Mouse (Mus musculus) embryonic facial prominence, embryonic 12.5 days (tissue): ENCODE results near the gene Vsig2. TPM values are rescaled to one million over a fixed set of nuclear protein-coding genes. Genes with fewer than 3 reads are reported as not detected.

Source experiments
- ATAC-seq: fragments of 200-750 bp; cut with Nextera tagmentation; 2 replicates; pipeline ENCODE4 v1.8.0; 2017; ENCODE audit not compliant: insufficient number of reproducible peaks, insufficient read depth, low FRiP score, low TSS enrichment
- H3K27ac ChIP-seq: fragments of 300-500 bp; sonication (generic); 2 replicates; pipeline ENCODE4 v1.5.1; 2016; ENCODE audit warnings: mild to moderate bottlenecking
- H3K27me3 ChIP-seq: fragments of 300-500 bp; sonication (generic); 2 replicates; pipeline ENCODE4 v1.6.1; 2016; ENCODE audit warnings: mild to moderate bottlenecking, moderate library complexity
- H3K36me3 ChIP-seq: fragments of 300-500 bp; sonication (generic); 2 replicates; pipeline ENCODE4 v1.6.1; 2016; ENCODE audit warnings: mild to moderate bottlenecking
- H3K4me1 ChIP-seq: fragments of 300-500 bp; sonication (generic); 2 replicates; pipeline ENCODE4 v1.6.1; 2016
- H3K4me2 ChIP-seq: fragments of 300-500 bp; sonication (generic); replicated peaks from 2 replicates; pipeline ENCODE4 v1.6.1; 2016; ENCODE audit warnings: mild to moderate bottlenecking, moderate library complexity
- H3K4me3 ChIP-seq: fragments of 300-500 bp; sonication (generic); 2 replicates; pipeline ENCODE4 v1.5.1; 2016; ENCODE audit warnings: mild to moderate bottlenecking
- H3K9ac ChIP-seq: fragments of 300-500 bp; sonication (generic); 2 replicates; pipeline ENCODE4 v1.6.1; 2016; ENCODE audit warnings: mild to moderate bottlenecking, moderate library complexity
- H3K9me3 ChIP-seq: fragments of 300-500 bp; sonication (generic); 2 replicates; pipeline ENCODE4 v1.6.1; 2016; ENCODE audit warnings: mild to moderate bottlenecking, moderate library complexity
- WGBS: fragments of 180-500 bp; shearing (Covaris S2); methylation state at CpG from one replicate; pipeline ENCODE4 v1.1.7; 2016; 5-methylcytosine and 5-hydroxymethylcytosine counted together
- polyA plus RNA-seq: library from polyadenylated mRNA; unstranded; fragments of >200 nt; fragmentation: Nextera tagmentation; extraction: Ambion mirVana; gene quantifications from 2 replicates; pipeline ENCODE4 v1.2.1, GENCODE M21; 2016

Vsig2 gene
- polyA plus RNA-seq, 1 experiment from 2014 or later, result 1.1 TPM

DNA sequence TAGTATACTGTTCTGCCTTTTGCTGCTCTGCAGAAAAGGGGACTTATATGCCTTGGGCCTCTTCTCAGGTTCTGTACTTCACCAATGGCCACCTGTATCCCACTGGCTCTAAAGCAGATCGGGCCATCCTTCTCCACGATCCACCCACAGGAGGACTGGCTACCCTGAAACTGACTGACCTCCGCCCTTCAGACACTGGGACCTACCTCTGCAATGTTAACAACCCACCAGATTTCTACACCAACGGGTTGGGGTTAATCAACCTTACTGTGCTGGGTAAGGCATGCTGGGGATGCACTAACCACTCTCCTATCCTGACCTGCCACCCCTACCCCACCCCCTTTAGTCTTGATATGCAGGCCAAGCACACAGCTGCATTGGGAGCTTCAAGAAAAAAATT is 1.2 kb downstream of the Vsig2 start:
- no peaks in the 10 kb centered on the region for H3K9me3 ChIP-seq
- ATAC-seq, result no peak
- 87% methylated on average over 4 of the region's 4 CpGs for WGBS
- H3K27ac ChIP-seq, result no peak overlapping the region
- H3K4me2 ChIP-seq, result no peak overlapping the region
- H3K27me3 ChIP-seq, result peaks cover 8% of the 10 kb centered on the region
- no peak overlapping the region; the same call in 1 of the 2 replicates for H3K9ac ChIP-seq
- no peaks in the 10 kb centered on the region for H3K36me3 ChIP-seq
- no peak overlapping the region for H3K4me3 ChIP-seq
- peaks cover 8% of the 10 kb centered on the region; the same call in 1 of the 2 replicates for H3K4me1 ChIP-seq

DNA sequence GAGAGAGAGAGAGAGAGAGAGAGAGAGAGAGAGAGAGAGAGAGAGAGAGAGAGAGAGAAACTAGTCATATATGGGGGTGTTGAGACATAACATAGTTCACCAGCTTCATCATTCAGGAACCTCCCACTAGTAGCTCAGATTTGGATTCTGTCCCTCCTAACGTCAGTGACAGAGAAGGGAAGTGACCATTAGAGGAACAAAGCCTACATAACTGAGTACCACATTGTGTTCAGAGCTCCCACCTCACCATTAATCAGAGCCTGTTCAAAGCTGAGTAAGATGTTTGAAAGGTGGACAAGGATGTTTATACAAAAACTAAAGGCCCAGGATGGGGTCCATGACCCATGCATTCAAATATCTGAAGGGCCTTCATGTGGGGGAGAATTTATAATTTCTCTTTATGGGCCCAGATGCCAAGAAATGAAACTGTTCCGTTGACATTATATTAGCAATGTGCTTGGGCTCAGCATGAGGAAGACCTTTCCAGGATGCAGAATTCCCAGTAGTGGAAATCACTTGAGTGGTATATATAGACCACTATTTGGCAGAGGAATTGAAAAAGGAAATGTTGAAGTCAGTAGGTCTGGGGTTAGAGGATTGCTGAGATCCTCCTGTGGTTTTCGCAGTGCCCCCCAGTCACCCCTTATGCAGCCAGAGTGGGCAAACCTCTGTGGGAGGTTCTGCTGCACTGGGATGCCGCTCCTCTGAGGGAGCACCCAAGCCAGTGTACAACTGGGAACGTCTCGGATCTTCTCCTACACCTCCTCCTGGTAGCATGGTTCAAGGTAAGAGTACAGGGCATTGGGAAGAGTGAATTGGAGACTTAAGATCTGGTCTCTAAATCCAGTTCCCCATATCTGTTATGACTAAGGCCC is 1.9 kb downstream of the Vsig2 start:
- no peaks in the 10 kb centered on the region for H3K9me3 ChIP-seq
- no peak overlapping the region; the same call in 1 of the 2 replicates for H3K9ac ChIP-seq
- H3K4me1 ChIP-seq, result peaks cover 12% of the 10 kb centered on the region; the same call in 1 of the 2 replicates
- H3K36me3 ChIP-seq, result no peaks in the 10 kb centered on the region
- no peak overlapping the region for H3K27ac ChIP-seq
- 81% methylated on average over 6 of the region's 6 CpGs for WGBS
- ATAC-seq, result no peak
- no peak overlapping the region for H3K4me3 ChIP-seq
- H3K4me2 ChIP-seq, result no peak overlapping the region
- peaks cover 15% of the 10 kb centered on the region for H3K27me3 ChIP-seq

- no peak for ATAC-seq
- no peak overlapping the region for H3K4me2 ChIP-seq
- no peak overlapping the region for H3K4me3 ChIP-seq
- peaks cover 24% of the 10 kb centered on the region for H3K27me3 ChIP-seq
- H3K27ac ChIP-seq, result no peak overlapping the region
- H3K4me1 ChIP-seq, result peaks cover 13% of the 10 kb centered on the region; the same call in 1 of the 2 replicates
- no peak overlapping the region for H3K9ac ChIP-seq
- H3K36me3 ChIP-seq, result no peaks in the 10 kb centered on the region
- no peaks in the 10 kb centered on the region for H3K9me3 ChIP-seq
- 68% methylated on average over 7 of the region's 7 CpGs for WGBS
These were observed 3.0 kb downstream of the Vsig2 start for GRCm38 (mm10) chr9:37541851-37542642.

GRCm38 (mm10) chr9:37543869-37544440 is 4.9 kb downstream of the Vsig2 start:
- H3K36me3 ChIP-seq, result no peaks in the 10 kb centered on the region
- peaks cover 13% of the 10 kb centered on the region; the same call in 1 of the 2 replicates for H3K4me1 ChIP-seq
- no peak overlapping the region for H3K9ac ChIP-seq
- H3K27ac ChIP-seq, result no peak overlapping the region
- H3K4me2 ChIP-seq, result peak overlapping the region; percentile 56
- no peaks in the 10 kb centered on the region for H3K9me3 ChIP-seq
- H3K4me3 ChIP-seq, result peak overlapping the region; percentile 24
- 30% methylated on average over 12 of the region's 12 CpGs for WGBS
- no peak for ATAC-seq
- H3K27me3 ChIP-seq, result peaks cover 34% of the 10 kb centered on the region

- peaks cover 13% of the 10 kb centered on the region; the same call in 1 of the 2 replicates for H3K4me1 ChIP-seq
- H3K4me3 ChIP-seq, result peak overlapping the region; percentile 24
- under 1% methylated on average over 29 of the region's 29 CpGs for WGBS
- H3K36me3 ChIP-seq, result no peaks in the 10 kb centered on the region
- H3K27me3 ChIP-seq, result peaks cover 40% of the 10 kb centered on the region
- 0 out of 2 replicates have a peak overlapping the region, but pooled peaks have one; percentile 27 for H3K9ac ChIP-seq
- H3K9me3 ChIP-seq, result no peaks in the 10 kb centered on the region
- ATAC-seq, result peak; percentile 57; the same call in 1 of the 2 replicates
- H3K27ac ChIP-seq, result no peak overlapping the region
- H3K4me2 ChIP-seq, result peak overlapping the region; percentile 56
These were observed 5.6 kb downstream of the Vsig2 start for GRCm38 (mm10) chr9:37544447-37545165.

DNA sequence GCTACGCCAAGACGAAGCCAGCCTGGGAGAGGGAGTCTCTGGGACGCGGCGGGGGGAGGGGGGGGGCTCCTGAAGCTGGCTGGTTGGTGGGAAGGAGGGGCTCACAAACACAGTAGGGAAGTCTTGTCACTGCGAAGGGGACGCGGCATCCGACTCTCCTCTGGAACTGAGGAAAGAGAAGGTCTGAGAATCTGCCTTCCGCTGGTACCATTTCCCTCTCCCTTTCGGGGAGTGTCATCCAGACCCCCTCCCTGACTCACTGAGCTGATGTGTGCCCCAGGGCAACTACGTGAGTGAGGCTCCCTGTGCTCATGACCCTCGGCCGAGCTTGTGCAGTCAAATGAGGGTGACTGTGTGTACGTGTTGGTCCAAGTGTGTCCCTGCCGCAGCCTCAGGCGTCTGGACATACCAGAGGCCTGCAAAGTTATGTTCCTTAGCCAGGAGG is 6.1 kb downstream of the Vsig2 start:
- Histone ChIP-seq H3K9me3 (no peaks in the 10 kb centered on the region), H3K9ac (0 out of 2 replicates have a peak overlapping the region, but pooled peaks have one; percentile 27), H3K4me2 (peak overlapping the region; percentile 56), H3K4me1 (peaks cover 13% of the 10 kb centered on the region; the same call in 1 of the 2 replicates), H3K36me3 (no peaks in the 10 kb centered on the region), H3K27ac (no peak overlapping the region), H3K4me3 (peak overlapping the region; percentile 24), H3K27me3 (peaks cover 46% of the 10 kb centered on the region)
- WGBS, result 4% methylated on average over 17 of the region's 17 CpGs
- ATAC-seq, result peak; percentile 17; the same call in 1 of the 2 replicates

- H3K9me3 ChIP-seq, result no peaks in the 10 kb centered on the region
- 9% methylated on average over 27 of the region's 27 CpGs for WGBS
- 0 out of 2 replicates have a peak overlapping the region, but pooled peaks have one; percentile 16 for H3K4me2 ChIP-seq
- H3K9ac ChIP-seq, result no peak overlapping the region
- peaks cover 13% of the 10 kb centered on the region; the same call in 1 of the 2 replicates for H3K4me1 ChIP-seq
- H3K27me3 ChIP-seq, result peaks cover 53% of the 10 kb centered on the region
- H3K4me3 ChIP-seq, result peak overlapping the region; percentile 24; the same call in 1 of the 2 replicates
- no peaks in the 10 kb centered on the region for H3K36me3 ChIP-seq
- no peak overlapping the region for H3K27ac ChIP-seq
- ATAC-seq, result no peak
These were observed 6.9 kb downstream of the Vsig2 start for GRCm38 (mm10) chr9:37545847-37546452.

DNA sequence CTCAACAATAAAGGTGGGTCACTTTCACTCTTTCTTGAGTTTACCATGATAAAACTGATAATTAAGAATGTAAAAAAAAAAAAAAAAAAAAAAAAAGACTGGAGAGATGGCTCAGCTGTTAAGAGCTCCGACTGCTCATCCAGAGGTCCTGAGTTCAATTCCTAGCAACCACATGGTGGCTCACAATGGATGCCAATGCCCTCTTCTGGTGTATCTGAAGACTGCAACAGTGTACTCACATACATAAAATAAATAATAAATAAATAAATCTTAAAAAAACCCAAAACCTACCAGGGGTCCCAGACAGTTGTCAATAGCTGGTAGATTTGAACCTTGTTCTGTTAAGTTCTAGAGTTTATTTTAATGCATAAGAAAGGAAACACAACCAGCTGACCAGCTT is 7.8 kb downstream of the Vsig2 start:
- 100% methylated on average over 1 of the region's 1 CpGs for WGBS

GRCm38 (mm10) chr9:37550435-37550834 is 11.4 kb downstream of the Vsig2 start:
- no peak for ATAC-seq
- H3K9me3 ChIP-seq, result no peaks in the 10 kb centered on the region
- peaks cover 61% of the 10 kb centered on the region for H3K27me3 ChIP-seq
- H3K4me2 ChIP-seq, result no peak overlapping the region
- H3K9ac ChIP-seq, result no peak overlapping the region
- 67% methylated on average over 1 of the region's 1 CpGs for WGBS
- H3K27ac ChIP-seq, result no peak overlapping the region
- H3K4me1 ChIP-seq, result peaks cover 20% of the 10 kb centered on the region
- H3K4me3 ChIP-seq, result no peak overlapping the region
- H3K36me3 ChIP-seq, result no peaks in the 10 kb centered on the region

More for the DNA sequence above, 7.8 kb downstream of the Vsig2 start:
- H3K27ac ChIP-seq, result no peak overlapping the region
- H3K4me1 ChIP-seq, result peaks cover 15% of the 10 kb centered on the region; the same call in 1 of the 2 replicates
- no peak for ATAC-seq
- no peaks in the 10 kb centered on the region for H3K9me3 ChIP-seq
- no peak overlapping the region for H3K4me3 ChIP-seq
- no peak overlapping the region for H3K9ac ChIP-seq
- H3K4me2 ChIP-seq, result no peak overlapping the region
- H3K27me3 ChIP-seq, result peaks cover 63% of the 10 kb centered on the region
- no peaks in the 10 kb centered on the region for H3K36me3 ChIP-seq

DNA sequence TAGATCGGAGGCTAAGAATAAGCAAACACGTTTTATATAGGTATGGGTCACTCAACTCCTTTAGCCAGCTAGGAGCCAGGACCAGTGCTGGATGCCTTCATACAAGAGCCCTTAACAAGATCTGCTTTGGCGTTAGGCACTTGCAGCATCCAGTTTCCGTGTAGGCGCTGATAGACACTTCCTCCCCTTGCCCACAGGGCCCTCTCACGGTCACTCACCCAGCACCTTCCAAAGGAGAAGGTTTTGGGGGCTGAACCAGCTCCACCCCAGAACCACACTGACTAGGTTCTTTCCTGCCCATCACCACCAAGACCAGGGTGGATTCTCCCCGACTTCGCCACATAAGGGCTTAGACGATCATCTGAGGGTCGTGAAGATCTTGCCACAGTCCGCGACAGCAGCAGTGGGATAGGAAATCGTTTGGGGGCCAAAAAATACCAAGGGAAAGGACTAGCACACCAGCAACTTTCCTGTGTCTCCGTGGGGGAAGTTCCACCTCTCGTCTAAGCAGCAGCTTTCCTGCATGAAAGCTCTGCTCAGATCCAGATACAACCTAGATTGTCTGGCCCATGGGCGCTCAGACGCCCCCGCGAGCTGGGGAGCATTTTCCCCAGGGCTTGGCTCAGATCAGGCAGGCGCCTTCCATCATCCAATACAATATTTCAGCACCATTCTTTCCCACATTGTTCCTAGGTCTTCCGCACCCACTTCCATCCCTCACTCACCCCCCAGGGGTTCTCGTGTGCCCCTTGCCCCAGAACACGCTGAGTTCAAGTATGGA is 12.9 kb downstream of the Vsig2 start:
- WGBS, result 3% methylated on average over 23 of the region's 23 CpGs
- ATAC-seq, result no peak
- H3K36me3 ChIP-seq, result no peaks in the 10 kb centered on the region
- peak overlapping the region; percentile 40 for H3K4me3 ChIP-seq
- peak overlapping the region; percentile 22; the same call in 1 of the 2 replicates for H3K9ac ChIP-seq
- peaks cover 17% of the 10 kb centered on the region for H3K4me1 ChIP-seq
- H3K27ac ChIP-seq, result no peak overlapping the region
- H3K27me3 ChIP-seq, result peaks cover 53% of the 10 kb centered on the region
- peak overlapping the region; percentile 80 for H3K4me2 ChIP-seq
- H3K9me3 ChIP-seq, result no peaks in the 10 kb centered on the region
